ENCODE assay signal across 28 mouse cellular contexts in genomic region chr2:150972681-150973080, GRCm38 (mm10).
DNase-seq lines count a peak whose midpoint lies in the region; ATAC-seq lines count a peak whose summit lies in the region.
"Had no signal": no experiment of that assay in that cellular context is flagged by ENCODE, and none has a peak within 500 bp of the region (broad histone marks: within the 10 kb centered on the region; RNA-seq: fewer than 3 reads in every experiment).

No protein-coding gene starts in this region.

- intact Hi-C loops in heart, postnatal 14 days (cut with DNase I), result no loop called here

- DNase-seq in heart, embryonic 10.5 days (ENCODE audit: low spot score), result peak; percentile 53
- DNase-seq in heart, postnatal 14 days, result no peak
- peak; percentile 4 for DNase-seq in neural tube, embryonic 10.5 days (ENCODE audit: extremely low spot score, low spot score)
- DNase-seq in ES-CJ7 (ENCODE audit: low read depth, low spot score), result peak; percentile 34
- DNase-seq in cerebellum, postnatal 14 days, result no peak
- DNase-seq in layer of hippocampus, postnatal 10 days (ENCODE audit: low spot score in 2 of 2), result no peak
- DNase-seq: adrenal gland, adult 2 months; adrenal gland, postnatal 14 days; B cell, adult 2 months; cerebellum, adult 11 months; cerebellum, adult 2 months; cerebellum, adult 9-11 months; cerebellum, postnatal 36 days; embryo, embryonic 11 days; gastrocnemius, postnatal 25 days; heart, postnatal 4 days had no signal

- no peak overlapping the region for H3K27ac ChIP-seq in heart, embryonic 10.5 days
- no peak overlapping the region for H3K27ac ChIP-seq in neural tube, embryonic 15.5 days (replicated peaks)
- H3K27ac ChIP-seq: embryonic facial prominence, embryonic 10.5 days; embryonic facial prominence, embryonic 13.5 days; forebrain, embryonic 12.5 days; forebrain, embryonic 15.5 days; heart, embryonic 15.5 days; hindbrain, embryonic 14.5 days; hindbrain, postnatal 0 days had no signal

- peaks cover 32% of the 10 kb centered on the region for H3K36me3 ChIP-seq in heart, embryonic 10.5 days
- H3K36me3 ChIP-seq in neural tube, embryonic 15.5 days, result 0 out of 2 replicates have a peak, but pooled peaks cover 6% of the 10 kb centered on the region
- H3K36me3 ChIP-seq: heart, embryonic 15.5 days had no signal

- 92% methylated on average over 3 of the region's 3 CpGs for WGBS in heart, embryonic 10.5 days
- 92% methylated on average over 3 of the region's 3 CpGs for WGBS in neural tube, embryonic 15.5 days

- H3K27me3 ChIP-seq in heart, embryonic 10.5 days (ENCODE audit: insufficient read depth, poor library complexity, severe bottlenecking), result no peaks in the 10 kb centered on the region
- H3K27me3 ChIP-seq in neural tube, embryonic 15.5 days (replicated peaks), result no peaks in the 10 kb centered on the region
- H3K27me3 ChIP-seq: CH12.LX; embryonic facial prominence, embryonic 13.5 days; forebrain, embryonic 12.5 days; forebrain, embryonic 15.5 days; heart, embryonic 12.5 days; heart, embryonic 15.5 days had no signal

- H3K4me1 ChIP-seq in heart, embryonic 10.5 days, result peaks cover 7% of the 10 kb centered on the region; the same call in 1 of the 2 replicates
- no peaks in the 10 kb centered on the region for H3K4me1 ChIP-seq in neural tube, embryonic 15.5 days
- H3K4me1 ChIP-seq: embryonic facial prominence, embryonic 10.5 days; embryonic facial prominence, embryonic 13.5 days; forebrain, embryonic 12.5 days; forebrain, embryonic 15.5 days; heart, embryonic 12.5 days; heart, embryonic 15.5 days had no signal

- no peaks in the 10 kb centered on the region for H3K9me3 ChIP-seq in heart, embryonic 10.5 days
- no peaks in the 10 kb centered on the region for H3K9me3 ChIP-seq in neural tube, embryonic 15.5 days (replicated peaks)
- H3K9me3 ChIP-seq: embryonic facial prominence, embryonic 10.5 days; embryonic facial prominence, embryonic 13.5 days; forebrain, embryonic 12.5 days; forebrain, embryonic 15.5 days; heart, embryonic 12.5 days; heart, embryonic 15.5 days had no signal

- no peak overlapping the region for H3K4me3 ChIP-seq in heart, embryonic 10.5 days
- no peak overlapping the region for H3K4me3 ChIP-seq in neural tube, embryonic 15.5 days (replicated peaks)
- H3K4me3 ChIP-seq: embryonic facial prominence, embryonic 10.5 days; embryonic facial prominence, embryonic 13.5 days; erythroblast, embryonic 14.5 days; forebrain, embryonic 12.5 days; forebrain, embryonic 15.5 days; heart, embryonic 12.5 days; heart, embryonic 15.5 days had no signal

- ATAC-seq in neural tube, embryonic 15.5 days (ENCODE audit: low FRiP score), result no peak
- ATAC-seq: forebrain, embryonic 15.5 days; hindbrain, postnatal 0 days; inflammation-experienced regulatory T-cells, adult 6 months had no signal

- H3K9ac ChIP-seq in neural tube, embryonic 15.5 days (replicated peaks), result no peak overlapping the region
- H3K9ac ChIP-seq: embryonic facial prominence, embryonic 13.5 days; forebrain, embryonic 12.5 days; forebrain, embryonic 15.5 days; heart, embryonic 12.5 days; heart, embryonic 15.5 days; hindbrain, embryonic 14.5 days had no signal

- no peak overlapping the region for H3K4me2 ChIP-seq in neural tube, embryonic 15.5 days
- H3K4me2 ChIP-seq: embryonic facial prominence, embryonic 13.5 days; forebrain, embryonic 12.5 days; forebrain, embryonic 15.5 days; heart, embryonic 12.5 days; heart, embryonic 15.5 days; hindbrain, embryonic 14.5 days had no signal

Comparison
In these comparisons a context has a peak if more than half of its experiments do, and no peak if none do; other contexts are left out.
1. DNase-seq: peak in heart, embryonic 10.5 days (single experiment), neural tube, embryonic 10.5 days (single experiment) and ES-CJ7 (single experiment); none in heart, postnatal 14 days (0 of 2), cerebellum, postnatal 14 days (0 of 2) and layer of hippocampus, postnatal 10 days (0 of 2).